Mouse (Mus musculus) cerebellum, adult 8-10 months (tissue): ENCODE results near the gene Gm20388.
"Not testable (repeated sequence)": the region's sequence is repeated elsewhere in the genome, so short reads cannot be mapped to it uniquely, and the experiment has no call there.

Experiments
- DNase-seq: peaks from one replicate; pipeline ENCODE4 v3.0.0; 2022

Gene Gm20388

GRCm38 (mm10) chr8:121126191-121126590 lies 1215.5 kb downstream of the Gm20388 start:
- no peak for DNase-seq

- DNase-seq: no peak
Measured at GRCm38 (mm10) chr8:121126694-121127093, 1216.1 kb downstream of the Gm20388 start.

- DNase-seq: no peak
Measured at GRCm38 (mm10) chr8:121127291-121127701, 1216.7 kb downstream of the Gm20388 start.

- no peak for DNase-seq
Measured at GRCm38 (mm10) chr8:121127756-121128375, 1217.2 kb downstream of the Gm20388 start, which contains the start of gene Foxl1. TSS of gene Foxl1 (plus strand) at chr8:121127940.

- DNase-seq: no peak
Measured at GRCm38 (mm10) chr8:121128531-121129264, 1218.1 kb downstream of the Gm20388 start.

- no peak for DNase-seq
Measured at GRCm38 (mm10) chr8:121129265-121129940, 1218.8 kb downstream of the Gm20388 start.

- DNase-seq: no peak
Measured at GRCm38 (mm10) chr8:121130522-121130921, 1219.9 kb downstream of the Gm20388 start.

GRCm38 (mm10) chr8:121132961-121133513 lies 1222.4 kb downstream of the Gm20388 start:
- no peak for DNase-seq

GRCm38 (mm10) chr8:121134102-121134501 lies 1223.5 kb downstream of the Gm20388 start:
- no peak for DNase-seq

- DNase-seq: no peak
Measured at GRCm38 (mm10) chr8:121134512-121134911, 1223.9 kb downstream of the Gm20388 start.

GRCm38 (mm10) chr8:121136856-121137255 lies 1226.2 kb downstream of the Gm20388 start:
- no peak for DNase-seq

- not testable (repeated sequence) for DNase-seq
Measured at GRCm38 (mm10) chr8:121145457-121146134, 1235.0 kb downstream of the Gm20388 start.

- DNase-seq: no peak
Measured at GRCm38 (mm10) chr8:121148573-121149083, 1238.0 kb downstream of the Gm20388 start.

GRCm38 (mm10) chr8:121152394-121152793 lies 1241.8 kb downstream of the Gm20388 start:
- DNase-seq: no peak

- no peak for DNase-seq
Measured at GRCm38 (mm10) chr8:121156990-121157491, 1246.4 kb downstream of the Gm20388 start.

GRCm38 (mm10) chr8:121158812-121159211 lies 1248.2 kb downstream of the Gm20388 start:
- DNase-seq: no peak

- no peak for DNase-seq
Measured at GRCm38 (mm10) chr8:121161437-121161836, 1250.8 kb downstream of the Gm20388 start.

GRCm38 (mm10) chr8:121162413-121162812 lies 1251.8 kb downstream of the Gm20388 start:
- no peak for DNase-seq

- DNase-seq: no peak
Measured at GRCm38 (mm10) chr8:121162906-121163695, 1252.5 kb downstream of the Gm20388 start.

GRCm38 (mm10) chr8:121164017-121164469 lies 1253.4 kb downstream of the Gm20388 start:
- no peak for DNase-seq

GRCm38 (mm10) chr8:121168033-121168432 lies 1257.4 kb downstream of the Gm20388 start:
- no peak for DNase-seq
